Mouse (Mus musculus): Measurements from ENCODE around the gene Tgfbr3. TPM values are rescaled to one million over a fixed set of nuclear protein-coding genes. Genes with fewer than 3 reads are reported as not detected.

Gene Tgfbr3
- polyA plus RNA-seq, 1 experiment from 2014 or later = 4.4 TPM

DNA sequence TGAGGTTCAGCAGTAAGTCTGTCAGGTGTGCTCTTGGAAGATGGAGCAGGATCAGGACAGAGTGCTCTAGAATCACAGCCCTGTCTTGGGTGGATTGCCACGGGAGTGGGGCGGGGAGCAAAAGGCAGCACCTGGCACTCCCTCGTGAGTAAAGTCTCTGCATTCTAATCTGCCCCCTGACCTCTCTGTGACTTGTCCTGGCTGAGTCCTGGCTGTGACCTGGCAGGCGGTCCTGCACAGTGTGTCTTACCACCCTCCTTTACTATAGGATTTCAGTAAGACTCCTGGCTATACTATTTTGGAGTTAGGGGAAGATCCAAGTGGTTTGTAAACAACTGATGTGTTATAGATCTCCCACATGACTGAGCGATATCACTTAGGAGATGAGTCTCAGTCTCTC, 199.5 kb downstream of the Tgfbr3 start:
- Histone ChIP-seq H3K9ac (replicated peaks) (no peak overlapping the region), H3K4me1 (ENCODE audit: insufficient read depth) (no peaks in the 10 kb centered on the region), H3K27ac (ENCODE audit: low read depth) (no peak overlapping the region), H3K27me3 (ENCODE audit: insufficient read depth, low read length) (no peaks in the 10 kb centered on the region), H3K4me3 (ENCODE audit: low read depth, low read length) (no peak overlapping the region), H3K4me2 (ENCODE audit: low read depth, low read length) (no peak overlapping the region), H3K36me3 (replicated peaks; ENCODE audit: insufficient read depth, low read length) (no peaks in the 10 kb centered on the region), H3K9me3 (ENCODE audit: low read length) (no peaks in the 10 kb centered on the region)
- WGBS (ENCODE audit: insufficient replicate concordance) = 59% methylated on average over 5 of the region's 5 CpGs
- ATAC-seq (no peak), DNase-seq (no peak)
- no peak for TF ChIP-seq EP300 (IDR thresholded peaks at IDR 0.05; ENCODE audit: low read depth)

GRCm38 (mm10) chr5:107087829-107088808, 201.3 kb downstream of the Tgfbr3 start:
- H3K9me3 ChIP-seq (ENCODE audit: low read length) = no peaks in the 10 kb centered on the region
- DNase-seq = peak; percentile 61
- H3K4me2 ChIP-seq (ENCODE audit: low read depth, low read length) = peak overlapping the region; percentile 30; the same call in 1 of the 2 replicates

GRCm38 (mm10) chr5:107087291-107087690, 202.1 kb downstream of the Tgfbr3 start:
- Histone ChIP-seq H3K4me3 (ENCODE audit: low read depth, low read length) (no peak overlapping the region), H3K9ac (replicated peaks) (no peak overlapping the region), H3K27ac (ENCODE audit: low read depth) (no peak overlapping the region), H3K27me3 (ENCODE audit: insufficient read depth, low read length) (no peaks in the 10 kb centered on the region), H3K9me3 (ENCODE audit: low read length) (no peaks in the 10 kb centered on the region), H3K4me2 (ENCODE audit: low read depth, low read length) (no peak overlapping the region), H3K4me1 (ENCODE audit: insufficient read depth) (no peaks in the 10 kb centered on the region), H3K36me3 (replicated peaks; ENCODE audit: insufficient read depth, low read length) (no peaks in the 10 kb centered on the region)
- 50% methylated on average over 2 of the region's 2 CpGs for WGBS (ENCODE audit: insufficient replicate concordance)
- TF ChIP-seq CTCF (IDR thresholded peaks at IDR 0.05; ENCODE audit: low read depth) = no peak
- TF ChIP-seq EP300 (IDR thresholded peaks at IDR 0.05; ENCODE audit: low read depth) = no peak
- no peak for DNase-seq
- ATAC-seq = no peak

More at GRCm38 (mm10) chr5:107087829-107088808, 201.3 kb downstream of the Tgfbr3 start:
- no peak for TF ChIP-seq EP300 (IDR thresholded peaks at IDR 0.05; ENCODE audit: low read depth)
- no peak for TF ChIP-seq CTCF (IDR thresholded peaks at IDR 0.05; ENCODE audit: low read depth)
- Histone ChIP-seq H3K4me3 (ENCODE audit: low read depth, low read length) (no peak overlapping the region), H3K4me1 (ENCODE audit: insufficient read depth) (no peaks in the 10 kb centered on the region), H3K27ac (ENCODE audit: low read depth) (peak overlapping the region; percentile 34; the same call in 1 of the 2 replicates), H3K27me3 (ENCODE audit: insufficient read depth, low read length) (no peaks in the 10 kb centered on the region), H3K36me3 (replicated peaks; ENCODE audit: insufficient read depth, low read length) (no peaks in the 10 kb centered on the region), H3K9ac (replicated peaks) (no peak overlapping the region)
- ATAC-seq = no peak
- 49% methylated on average over 12 of the region's 12 CpGs for WGBS (ENCODE audit: insufficient replicate concordance)

- H3K36me3 ChIP-seq (replicated peaks; ENCODE audit: insufficient read depth, low read length) = no peaks in the 10 kb centered on the region
- H3K9me3 ChIP-seq (ENCODE audit: low read length) = no peaks in the 10 kb centered on the region
- H3K9ac ChIP-seq (replicated peaks) = no peak overlapping the region
- ATAC-seq = no peak
- WGBS (ENCODE audit: insufficient replicate concordance) = 81% methylated on average over 5 of the region's 5 CpGs
- TF ChIP-seq EP300 (IDR thresholded peaks at IDR 0.05; ENCODE audit: low read depth) (no peak), CTCF (IDR thresholded peaks at IDR 0.05; ENCODE audit: low read depth) (no peak)
- H3K27me3 ChIP-seq (ENCODE audit: insufficient read depth, low read length) = no peaks in the 10 kb centered on the region
- no peak overlapping the region for H3K4me2 ChIP-seq (ENCODE audit: low read depth, low read length)
- H3K4me3 ChIP-seq (ENCODE audit: low read depth, low read length) = no peak overlapping the region
- H3K4me1 ChIP-seq (ENCODE audit: insufficient read depth) = no peaks in the 10 kb centered on the region
- no peak for DNase-seq
- H3K27ac ChIP-seq (ENCODE audit: low read depth) = no peak overlapping the region
Observed at GRCm38 (mm10) chr5:107086166-107086565, 203.3 kb downstream of the Tgfbr3 start.

DNA sequence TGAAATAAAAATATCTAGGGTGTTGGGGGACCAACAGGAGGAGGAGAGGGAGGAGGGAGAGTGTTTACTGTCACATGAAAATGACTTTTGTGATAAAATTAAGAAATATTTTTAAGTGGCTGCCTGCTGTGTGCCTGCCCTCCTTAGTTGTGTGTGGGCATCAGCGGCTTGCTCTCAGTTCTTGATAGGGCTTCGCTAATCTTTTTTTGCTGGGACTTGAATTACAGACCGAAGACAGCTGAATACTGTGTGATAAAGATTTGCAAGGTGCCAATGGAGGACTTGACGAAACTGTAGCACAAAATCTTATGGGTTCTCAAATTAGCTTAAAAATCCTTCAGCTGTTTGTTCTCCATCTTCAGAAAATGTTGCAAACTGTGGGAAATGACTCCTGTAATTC, 205.0 kb downstream of the Tgfbr3 start:
- Histone ChIP-seq H3K4me2 (ENCODE audit: low read depth, low read length) (no peak overlapping the region), H3K9ac (replicated peaks) (no peak overlapping the region), H3K27me3 (ENCODE audit: insufficient read depth, low read length) (no peaks in the 10 kb centered on the region), H3K9me3 (ENCODE audit: low read length) (no peaks in the 10 kb centered on the region), H3K27ac (ENCODE audit: low read depth) (no peak overlapping the region), H3K4me3 (ENCODE audit: low read depth, low read length) (no peak overlapping the region), H3K4me1 (ENCODE audit: insufficient read depth) (no peaks in the 10 kb centered on the region), H3K36me3 (replicated peaks; ENCODE audit: insufficient read depth, low read length) (no peaks in the 10 kb centered on the region)
- ATAC-seq (no peak), DNase-seq (no peak)
- WGBS (ENCODE audit: insufficient replicate concordance) = 48% methylated on average over 4 of the region's 4 CpGs
- TF ChIP-seq EP300 (IDR thresholded peaks at IDR 0.05; ENCODE audit: low read depth) (no peak), CTCF (IDR thresholded peaks at IDR 0.05; ENCODE audit: low read depth) (no peak)

DNA sequence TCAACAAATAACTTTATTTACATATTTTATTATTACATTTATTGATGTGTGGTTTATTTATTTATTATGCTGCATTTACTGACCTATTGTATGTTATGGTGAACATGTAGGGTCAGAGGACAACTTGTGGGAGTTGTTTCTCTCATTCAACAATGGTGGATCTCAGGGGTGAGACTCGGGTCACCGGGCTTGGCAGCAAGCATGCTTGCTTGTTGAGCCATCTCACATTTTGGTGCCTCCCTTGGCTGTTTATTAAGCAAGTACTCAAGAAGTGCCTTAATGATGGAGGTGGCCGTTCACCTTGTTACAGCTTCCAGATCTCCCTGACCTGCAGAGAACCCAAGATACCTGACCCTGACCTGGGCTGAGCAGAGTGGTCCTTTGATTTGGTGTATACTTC, 207.4 kb downstream of the Tgfbr3 start:
- WGBS (ENCODE audit: insufficient replicate concordance) = 74% methylated on average over 3 of the region's 3 CpGs
- ATAC-seq (no peak), DNase-seq (no peak)
- Histone ChIP-seq H3K4me1 (ENCODE audit: insufficient read depth) (no peaks in the 10 kb centered on the region), H3K4me2 (ENCODE audit: low read depth, low read length) (no peak overlapping the region), H3K4me3 (ENCODE audit: low read depth, low read length) (no peak overlapping the region), H3K9me3 (ENCODE audit: low read length) (no peaks in the 10 kb centered on the region), H3K9ac (replicated peaks) (no peak overlapping the region), H3K27me3 (ENCODE audit: insufficient read depth, low read length) (no peaks in the 10 kb centered on the region), H3K27ac (ENCODE audit: low read depth) (no peak overlapping the region), H3K36me3 (replicated peaks; ENCODE audit: insufficient read depth, low read length) (no peaks in the 10 kb centered on the region)
- no peak for TF ChIP-seq EP300 (IDR thresholded peaks at IDR 0.05; ENCODE audit: low read depth)
- TF ChIP-seq CTCF (IDR thresholded peaks at IDR 0.05; ENCODE audit: low read depth) = no peak
